12 mouse cellular contexts compared by ENCODE assay signal in the genomic region with DNA sequence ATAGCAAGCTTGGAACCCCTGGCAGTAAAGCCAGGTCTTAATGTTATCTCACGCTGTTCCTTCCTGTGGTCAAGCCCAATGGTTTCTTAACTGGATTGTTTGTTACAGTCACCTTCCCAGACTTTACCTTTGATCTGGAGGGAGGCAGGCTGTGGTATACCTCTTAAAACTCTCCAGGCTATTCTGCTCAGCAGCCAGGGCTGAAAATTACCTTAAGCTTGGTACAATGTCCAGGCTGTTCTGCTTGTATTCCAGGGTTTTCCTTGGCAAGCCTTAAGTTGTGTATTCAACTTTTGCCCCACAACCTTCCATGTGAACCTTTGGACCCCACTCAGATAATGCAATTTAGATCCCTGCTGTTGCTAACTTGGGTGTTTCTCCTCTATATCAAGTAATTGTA. TPM values are rescaled to one million over a fixed set of nuclear protein-coding genes. Genes with fewer than 3 reads are reported as not detected.
DNase-seq lines count a peak whose midpoint lies in the region; ATAC-seq and TF ChIP-seq lines count a peak whose summit lies in the region.
"Had no signal": no experiment of that assay in that cellular context is flagged by ENCODE, and none has a peak within 500 bp of the region (broad histone marks: within the 10 kb centered on the region; RNA-seq: fewer than 3 reads in every experiment).

No protein-coding gene starts in this region.

- H3K4me1 ChIP-seq in forebrain, embryonic 12.5 days, result peaks cover 17% of the 10 kb centered on the region
- H3K4me1 ChIP-seq in forebrain, embryonic 16.5 days (replicated peaks; ENCODE audit: control insufficient read depth, insufficient read depth, low read length), result peaks cover 12% of the 10 kb centered on the region
- H3K4me1 ChIP-seq in lung, embryonic 14.5 days (ENCODE audit: insufficient read depth), result peaks cover 8% of the 10 kb centered on the region; the same call in 1 of the 2 replicates
- H3K4me1 ChIP-seq in lung, adult 2 months (ENCODE audit: control insufficient read depth, insufficient read depth, low read length), result peaks cover 13% of the 10 kb centered on the region
- peaks cover 18% of the 10 kb centered on the region for H3K4me1 ChIP-seq in kidney, embryonic 15.5 days
- peaks cover 6% of the 10 kb centered on the region; the same call in 1 of the 2 replicates for H3K4me1 ChIP-seq in small intestine, adult 2 months (ENCODE audit: control insufficient read depth, insufficient read depth, insufficient read length, low read length)

- DNase-seq in lung, embryonic 14.5 days, result no peak
- DNase-seq in lung, adult 2 months, result no peak
- DNase-seq in thymus, postnatal 25 days, result no peak
- no peak for DNase-seq in lung, postnatal 10 days
- DNase-seq: adrenal gland, postnatal 36 days; B cell, adult 2 months; cerebellum, adult 2 months had no signal

- no peaks in the 10 kb centered on the region for H3K36me3 ChIP-seq in forebrain, embryonic 12.5 days (replicated peaks)
- no peaks in the 10 kb centered on the region for H3K36me3 ChIP-seq in forebrain, embryonic 16.5 days (ENCODE audit: control insufficient read depth, insufficient read depth)
- H3K36me3 ChIP-seq in lung, embryonic 14.5 days (ENCODE audit: insufficient read depth), result no peaks in the 10 kb centered on the region
- H3K36me3 ChIP-seq in kidney, embryonic 15.5 days, result 0 out of 2 replicates have a peak, but pooled peaks cover 7% of the 10 kb centered on the region
- peaks cover 4% of the 10 kb centered on the region; the same call in 1 of the 2 replicates for H3K36me3 ChIP-seq in small intestine, adult 2 months (ENCODE audit: control insufficient read depth, insufficient read depth, low read length)

- TF ChIP-seq POLR2A in lung, adult 2 months (IDR thresholded peaks at IDR 0.05; ENCODE audit: borderline replicate concordance, extremely low read depth, low read depth, low read length), result no peak
- no peak for TF ChIP-seq POLR2A in small intestine, adult 2 months (IDR thresholded peaks at IDR 0.05; ENCODE audit: low read depth, low read length)

- H3K27ac ChIP-seq in forebrain, embryonic 12.5 days, result no peak overlapping the region
- H3K27ac ChIP-seq in forebrain, embryonic 16.5 days (ENCODE audit: low read length), result no peak overlapping the region
- no peak overlapping the region for H3K27ac ChIP-seq in lung, embryonic 14.5 days (ENCODE audit: low read depth)
- no peak overlapping the region for H3K27ac ChIP-seq in kidney, embryonic 15.5 days
- H3K27ac ChIP-seq in small intestine, adult 2 months (ENCODE audit: insufficient read depth, low read depth, low read length), result peak overlapping the region; percentile 76

- WGBS in forebrain, embryonic 12.5 days, result 91% methylated on average over 1 of the region's 1 CpGs
- WGBS in forebrain, embryonic 16.5 days, result 71% methylated on average over 1 of the region's 1 CpGs
- 54% methylated on average over 1 of the region's 1 CpGs for WGBS in lung, embryonic 14.5 days
- 35% methylated on average over 1 of the region's 1 CpGs for WGBS in lung, adult 2 months
- WGBS in kidney, embryonic 15.5 days, result 47% methylated on average over 1 of the region's 1 CpGs
- 31% methylated on average over 1 of the region's 1 CpGs for WGBS in small intestine, adult 2 months

- H3K9ac ChIP-seq in forebrain, embryonic 12.5 days, result peak overlapping the region; percentile 29; the same call in 1 of the 2 replicates
- H3K9ac ChIP-seq in forebrain, embryonic 16.5 days (replicated peaks; ENCODE audit: low read depth, low read length), result no peak overlapping the region
- no peak overlapping the region for H3K9ac ChIP-seq in lung, embryonic 14.5 days
- no peak overlapping the region for H3K9ac ChIP-seq in kidney, embryonic 15.5 days

- H3K9me3 ChIP-seq in forebrain, embryonic 12.5 days, result no peaks in the 10 kb centered on the region
- H3K9me3 ChIP-seq in forebrain, embryonic 16.5 days (ENCODE audit: control insufficient read depth, low read length), result no peaks in the 10 kb centered on the region
- no peaks in the 10 kb centered on the region for H3K9me3 ChIP-seq in lung, embryonic 14.5 days (ENCODE audit: low read depth, low read length)
- H3K9me3 ChIP-seq in kidney, embryonic 15.5 days (replicated peaks), result no peaks in the 10 kb centered on the region

- ATAC-seq in forebrain, embryonic 12.5 days (ENCODE audit: low FRiP score), result no peak
- no peak for ATAC-seq in forebrain, embryonic 16.5 days
- ATAC-seq in lung, embryonic 14.5 days (ENCODE audit: insufficient read depth), result no peak
- ATAC-seq in kidney, embryonic 15.5 days (replicated peaks; ENCODE audit: low FRiP score), result no peak
- ATAC-seq: Patski had no signal

- no peaks in the 10 kb centered on the region for H3K27me3 ChIP-seq in forebrain, embryonic 12.5 days
- H3K27me3 ChIP-seq in forebrain, embryonic 16.5 days (replicated peaks; ENCODE audit: control insufficient read depth, insufficient read depth, low read length), result no peaks in the 10 kb centered on the region
- H3K27me3 ChIP-seq in lung, embryonic 14.5 days (ENCODE audit: insufficient read depth, low read length), result no peaks in the 10 kb centered on the region
- no peaks in the 10 kb centered on the region for H3K27me3 ChIP-seq in kidney, embryonic 15.5 days
- no peaks in the 10 kb centered on the region for H3K27me3 ChIP-seq in small intestine, adult 2 months (ENCODE audit: control insufficient read depth, insufficient read depth, low read length)
- H3K27me3 ChIP-seq: Patski had no signal

- no peak for TF ChIP-seq CTCF in lung, embryonic 14.5 days (IDR thresholded peaks at IDR 0.05; ENCODE audit: low read depth)
- no peak for TF ChIP-seq CTCF in lung, adult 2 months (IDR thresholded peaks at IDR 0.05; ENCODE audit: insufficient read depth, low read length)
- no peak for TF ChIP-seq CTCF in small intestine, adult 2 months (IDR thresholded peaks at IDR 0.05; ENCODE audit: extremely low read depth, insufficient read length, insufficient replicate concordance, low read depth, low read length)

- no peak overlapping the region for H3K4me3 ChIP-seq in forebrain, embryonic 12.5 days (replicated peaks)
- H3K4me3 ChIP-seq in forebrain, embryonic 16.5 days (replicated peaks; ENCODE audit: low read length), result no peak overlapping the region
- H3K4me3 ChIP-seq in lung, embryonic 14.5 days (ENCODE audit: low read depth, low read length), result 0 out of 2 replicates have a peak overlapping the region, but pooled peaks have one; percentile 89
- H3K4me3 ChIP-seq in lung, adult 2 months (replicated peaks; ENCODE audit: extremely low read depth, low read depth, low read length), result no peak overlapping the region
- H3K4me3 ChIP-seq in kidney, embryonic 15.5 days (replicated peaks), result 0 out of 2 replicates have a peak overlapping the region, but pooled peaks have one; percentile 96
- H3K4me3 ChIP-seq in small intestine, adult 2 months (ENCODE audit: low read depth, low read length), result no peak overlapping the region

- no peak overlapping the region for H3K4me2 ChIP-seq in forebrain, embryonic 12.5 days
- no peak overlapping the region for H3K4me2 ChIP-seq in forebrain, embryonic 16.5 days (ENCODE audit: low read length)
- peak overlapping the region; percentile 67 for H3K4me2 ChIP-seq in lung, embryonic 14.5 days
- H3K4me2 ChIP-seq in kidney, embryonic 15.5 days, result peak overlapping the region; percentile 84; the same call in 1 of the 2 replicates

RNA-seq across cellular contexts. Expression of a gene that starts 2.0 kb away (rescaled TPM):
- polyA plus RNA-seq in forebrain, embryonic 12.5 days (2016; fragmentation: Nextera tagmentation; extraction: Ambion mirVana), result 4.7 and 4.8 TPM in 2 replicates
- 3.3 and 4.0 TPM in 2 replicates for polyA plus RNA-seq in forebrain, embryonic 16.5 days (2015; fragmentation: Nextera tagmentation; extraction: Ambion mirVana)
- polyA plus RNA-seq in lung, embryonic 14.5 days (2014; fragmentation: Nextera tagmentation; extraction: Ambion mirVana), result 5.0 and 5.1 TPM in 2 replicates
- polyA plus RNA-seq in lung, adult 2 months (2012; rRNA removed), result 6.8 and 10.9 TPM in 2 replicates
- 3.0 and 3.3 TPM in 2 replicates for polyA plus RNA-seq in kidney, embryonic 15.5 days (2015; fragmentation: Nextera tagmentation; extraction: Ambion mirVana)
- 3.4 and 6.7 TPM in 2 replicates for polyA plus RNA-seq in small intestine, adult 2 months (2012; rRNA removed)

RNA-seq across cellular contexts. Expression of a gene that starts 35.4 kb away (rescaled TPM):
- 116 and 117 TPM in 2 replicates for polyA plus RNA-seq in forebrain, embryonic 12.5 days (2016; fragmentation: Nextera tagmentation; extraction: Ambion mirVana)
- polyA plus RNA-seq in forebrain, embryonic 16.5 days (2015; fragmentation: Nextera tagmentation; extraction: Ambion mirVana), result 80.5 and 90.1 TPM in 2 replicates
- polyA plus RNA-seq in lung, embryonic 14.5 days (2014; fragmentation: Nextera tagmentation; extraction: Ambion mirVana), result 79.0 and 82.6 TPM in 2 replicates
- polyA plus RNA-seq in lung, adult 2 months (2012; rRNA removed), result 8.3 and 9.3 TPM in 2 replicates
- polyA plus RNA-seq in kidney, embryonic 15.5 days (2015; fragmentation: Nextera tagmentation; extraction: Ambion mirVana), result 114 and 130 TPM in 2 replicates
- 4.0 and 7.7 TPM in 2 replicates for polyA plus RNA-seq in small intestine, adult 2 months (2012; rRNA removed)

RNA-seq across cellular contexts. Expression of a gene that starts 35.5 kb away (rescaled TPM):
- polyA plus RNA-seq in forebrain, embryonic 12.5 days (2016; fragmentation: Nextera tagmentation; extraction: Ambion mirVana), result 55.2 and 60.1 TPM in 2 replicates
- 120 and 122 TPM in 2 replicates for polyA plus RNA-seq in forebrain, embryonic 16.5 days (2015; fragmentation: Nextera tagmentation; extraction: Ambion mirVana)
- polyA plus RNA-seq in lung, embryonic 14.5 days (2014; fragmentation: Nextera tagmentation; extraction: Ambion mirVana), result 56.4 and 59.6 TPM in 2 replicates
- 21.2 and 34.4 TPM in 2 replicates for polyA plus RNA-seq in lung, adult 2 months (2012; rRNA removed)
- polyA plus RNA-seq in kidney, embryonic 15.5 days (2015; fragmentation: Nextera tagmentation; extraction: Ambion mirVana), result 77.5 and 82.3 TPM in 2 replicates
- polyA plus RNA-seq in small intestine, adult 2 months (2012; rRNA removed), result 3.0 and 5.9 TPM in 2 replicates

Comparison
In these comparisons a context has a peak if more than half of its experiments do, and no peak if none do; other contexts are left out.
1. H3K4me3 ChIP-seq: peak in lung, embryonic 14.5 days (single experiment) and kidney, embryonic 15.5 days (single experiment); none in forebrain, embryonic 12.5 days (single experiment), forebrain, embryonic 16.5 days (single experiment), lung, adult 2 months (single experiment) and small intestine, adult 2 months (single experiment).
2. H3K4me2 ChIP-seq: peak in lung, embryonic 14.5 days (single experiment) and kidney, embryonic 15.5 days (single experiment); none in forebrain, embryonic 12.5 days (single experiment) and forebrain, embryonic 16.5 days (single experiment).